Mouse (Mus musculus): ENCODE data around the gene Npcd.

The Npcd gene

GRCm38 (mm10) chr15:79740739-79741138, 93.3 kb downstream of the Npcd start:
- DNase-seq: no peak

Data from kidney, adult 8-10 months (tissue).